Mouse (Mus musculus) E14TG2a.4 (cell line): ENCODE data around the gene Slc25a53.

Experiments
- CTCF ChIP-seq: conservative IDR thresholded peaks from 2 replicates; pipeline ENCODE4 v1.5.1; 2014; ENCODE audit warnings: low read length
- NANOG ChIP-seq: IDR thresholded peaks from 2 replicates; pipeline ENCODE4 v1.6.1; 2014; ENCODE audit warnings: borderline replicate concordance, low read length, mixed read lengths

DNA sequence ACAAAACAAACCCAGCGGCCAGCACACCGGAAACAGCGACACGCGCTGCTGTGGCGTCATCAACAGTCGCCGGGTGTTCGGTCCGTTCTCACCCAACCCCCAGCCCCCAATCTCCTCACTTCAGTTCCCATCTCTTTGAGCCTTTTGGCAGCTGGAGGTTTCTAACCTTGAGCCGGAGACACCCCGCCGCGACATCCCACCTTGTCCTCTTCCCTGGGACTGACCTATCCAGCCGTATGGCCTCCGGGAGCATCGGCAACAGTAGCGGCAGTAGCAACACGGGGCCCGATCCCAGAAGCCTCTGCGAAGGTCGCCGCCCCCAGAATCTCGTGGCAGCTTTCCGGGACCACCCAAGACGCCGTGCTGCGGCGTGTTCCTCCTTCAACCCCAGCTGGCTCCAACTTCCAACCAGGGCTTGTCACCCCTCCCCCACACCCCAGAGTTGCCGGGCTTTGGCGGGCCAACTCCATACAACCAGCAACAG, at the start of gene Slc25a53:
- TF ChIP-seq CTCF (no peak), NANOG (no peak)
